Mouse (Mus musculus) inflammation-experienced regulatory T-cells (primary cell): ENCODE results near the gene Zfp62. TPM values are rescaled to one million over a fixed set of nuclear protein-coding genes. Genes with fewer than 3 reads are reported as not detected.

Experiments used
- polyA plus RNA-seq, 2 experiments: library from polyadenylated mRNA; unstranded; fragments of 100-300 nt; shearing (Covaris generic); gene quantifications; one replicate each; pipeline ENCODE4 v1.2.1; 2017

Gene Zfp62
- polyA plus RNA-seq: 10 to 100 TPM; 50.0 to 53.8 TPM

GRCm38 (mm10) chr11:49203129-49203768, at the start of gene Zfp62:
TSS of gene Zfp62 (plus strand) at chr11:49203292.

DNA sequence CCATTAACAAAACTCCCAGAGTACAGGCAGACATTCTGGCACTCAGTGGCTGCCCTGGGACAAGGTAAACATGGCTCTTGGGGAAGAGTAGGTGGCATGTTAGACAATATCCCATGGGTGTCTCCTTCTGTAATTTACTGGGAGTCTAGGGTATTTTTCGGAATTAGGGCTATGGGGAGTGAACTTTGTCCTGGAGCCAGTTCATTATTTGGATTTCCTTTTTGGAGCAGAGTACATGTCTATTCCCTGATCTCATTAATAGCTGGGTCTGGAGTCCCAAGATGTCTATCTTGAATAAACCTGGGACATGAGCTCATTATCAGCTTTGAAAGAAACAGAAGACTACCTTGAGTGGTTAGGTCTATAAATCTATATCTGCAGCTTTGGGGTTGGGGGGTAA, 49.0 kb upstream of the Zfp62 start, which contains the start of gene Olfr1394:
Gene Olfr1394, plus strand, starts transcription at position 301 of the 400 bp plus-strand sequence.

GRCm38 (mm10) chr11:49186955-49187488, 16.1 kb upstream of the Zfp62 start, which contains the start of gene Btnl9:
TSS of gene Btnl9 (minus strand) at chr11:49187159.

DNA sequence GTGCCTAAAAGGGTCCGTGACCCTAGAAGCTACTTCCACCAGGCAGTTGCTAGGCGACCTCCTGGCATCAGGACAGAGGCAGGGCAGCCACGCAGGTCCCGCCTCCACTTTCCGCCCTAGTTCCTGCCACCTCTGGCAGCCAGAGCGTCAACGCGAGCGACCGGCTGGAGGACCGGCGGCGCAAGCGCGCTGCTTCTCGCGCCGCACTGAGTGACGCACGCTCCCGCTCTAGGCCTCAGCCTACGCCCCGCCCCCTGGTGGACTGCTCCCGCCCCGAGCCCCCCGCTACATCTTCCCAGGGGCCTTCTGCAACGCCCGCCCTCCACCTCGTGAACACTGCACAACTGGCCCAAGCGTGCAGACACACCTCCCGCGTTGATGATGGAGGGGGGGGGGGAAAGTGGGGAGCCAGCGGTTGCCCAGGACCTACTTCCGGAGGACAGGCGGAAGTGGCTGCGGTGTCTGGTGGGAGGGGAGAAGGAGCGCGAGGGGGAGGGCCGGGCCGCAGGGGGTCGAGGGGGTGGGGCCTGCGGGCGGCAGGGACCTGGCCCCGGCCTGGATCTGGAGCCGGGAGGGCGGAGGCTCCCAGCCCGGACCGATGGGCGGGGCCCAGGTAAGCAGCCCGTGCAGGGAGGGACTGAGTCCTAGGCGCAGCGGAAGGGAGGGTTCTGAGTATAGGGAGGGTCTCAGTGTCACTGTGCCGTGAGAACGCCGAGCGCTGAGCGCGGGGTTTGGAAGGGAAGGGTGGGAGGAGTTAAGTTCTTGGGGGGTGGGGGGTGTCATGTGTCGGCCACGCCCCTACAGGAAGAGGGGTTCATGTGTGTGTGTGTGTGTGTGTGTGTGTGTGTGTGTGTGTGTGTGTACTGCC, 40.9 kb downstream of the Zfp62 start, which contains the start of gene Mgat1:
Gene Mgat1, plus strand, starts transcription at position 465 of the 868 bp plus-strand sequence.

Other genes starting within 250 kb of the Zfp62 start
- gene Olfr56, start 224.4 kb upstream of the Zfp62 start, polyA plus RNA-seq: 1 to 10 TPM in 1 of 2 experiments, under 1 TPM in 1; 0.61 to 3.3 TPM
- gene 9930111J21Rik1, start 223.9 kb upstream of the Zfp62 start, polyA plus RNA-seq: 100 to 1,000 TPM; 163 to 179 TPM
- 1 to 10 TPM; 3.5 to 5.6 TPM for gene Gm12185, start 211.1 kb upstream of the Zfp62 start, polyA plus RNA-seq
- 100 to 1,000 TPM; 134 to 203 TPM for gene Tgtp1, start 209.1 kb upstream of the Zfp62 start, polyA plus RNA-seq
- gene 9930111J21Rik2, start 152.1 kb upstream of the Zfp62 start, polyA plus RNA-seq: 100 to 1,000 TPM in 1 of 2 experiments, 10 to 100 TPM in 1; 95.8 to 115 TPM
- gene Tgtp2, start 139.1 kb upstream of the Zfp62 start, polyA plus RNA-seq: 100 to 1,000 TPM; 237 to 258 TPM
- gene Ifi47, start 126.7 kb upstream of the Zfp62 start, polyA plus RNA-seq: 100 to 1,000 TPM; 414 to 424 TPM
- not detected for gene Olfr1396, start 88.4 kb upstream of the Zfp62 start, polyA plus RNA-seq
- gene Olfr1395, start 61.0 kb upstream of the Zfp62 start, polyA plus RNA-seq: not detected
- gene Olfr1394, start 48.9 kb upstream of the Zfp62 start, polyA plus RNA-seq: not detected
- 1 to 10 TPM in 1 of 2 experiments, under 1 TPM in 1; 0.08 to 2.7 TPM for gene Btnl9, start 16.1 kb upstream of the Zfp62 start, polyA plus RNA-seq
- 100 to 1,000 TPM in 1 of 2 experiments, 10 to 100 TPM in 1; 98.9 to 109 TPM for gene Mgat1, start 40.9 kb downstream of the Zfp62 start, polyA plus RNA-seq
- not detected for gene Olfr1393, start 75.0 kb downstream of the Zfp62 start, polyA plus RNA-seq
- gene Olfr1392, start 82.0 kb downstream of the Zfp62 start, polyA plus RNA-seq: under 1 TPM in 1 of 2 experiments, not detected in 1; 0.71 TPM
- gene Olfr10, start 101.4 kb downstream of the Zfp62 start, polyA plus RNA-seq: not detected
- gene Olfr1391, start 119.5 kb downstream of the Zfp62 start, polyA plus RNA-seq: not detected
- gene Olfr1390, start 131.9 kb downstream of the Zfp62 start, polyA plus RNA-seq: under 1 TPM in 1 of 2 experiments, not detected in 1; 0.61 TPM
- 1 to 10 TPM in 1 of 2 experiments, not detected in 1; 1.2 TPM for gene Olfr1389, start 219.8 kb downstream of the Zfp62 start, polyA plus RNA-seq
- under 1 TPM in 1 of 2 experiments, not detected in 1; 0.31 TPM for gene Olfr1388, start 233.3 kb downstream of the Zfp62 start, polyA plus RNA-seq